Comparison of ENCODE assay signal across 9 mouse cellular contexts in the genomic region with DNA sequence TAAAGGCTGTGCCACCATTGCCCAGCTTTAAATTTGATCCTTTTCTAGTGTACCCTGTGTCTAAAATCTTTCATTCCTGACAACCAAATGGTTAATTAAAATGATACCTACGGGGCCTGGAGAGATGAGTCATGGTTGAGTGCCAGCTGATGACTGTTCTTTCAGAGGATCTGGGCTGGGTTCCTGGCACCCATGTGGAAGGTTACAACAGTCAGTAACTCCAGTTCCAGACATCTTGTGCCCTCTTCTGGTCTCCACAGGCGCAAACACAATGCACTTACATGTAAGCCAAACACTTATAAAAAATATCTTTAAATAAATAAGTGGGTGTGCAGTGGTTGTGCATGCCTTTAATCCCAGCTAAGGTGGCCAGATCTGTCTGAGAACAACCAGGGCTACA. TPM values are rescaled to one million over a fixed set of nuclear protein-coding genes. Genes with fewer than 3 reads are reported as not detected.
DNase-seq lines count a peak whose midpoint lies in the region; ATAC-seq and TF ChIP-seq lines count a peak whose summit lies in the region.
"Had no signal": no experiment of that assay in that cellular context is flagged by ENCODE, and none has a peak within 500 bp of the region (broad histone marks: within the 10 kb centered on the region; RNA-seq: fewer than 3 reads in every experiment).

No protein-coding gene starts in this region.

- H3K4me2 ChIP-seq in forebrain, embryonic 13.5 days, result peak overlapping the region; percentile 72
- H3K4me2 ChIP-seq in forebrain, embryonic 16.5 days (ENCODE audit: low read length), result no peak overlapping the region; the same call in 1 of the 2 replicates

- peaks cover 22% of the 10 kb centered on the region for H3K36me3 ChIP-seq in forebrain, embryonic 13.5 days (ENCODE audit: poor library complexity, severe bottlenecking)
- peaks cover 13% of the 10 kb centered on the region for H3K36me3 ChIP-seq in forebrain, embryonic 16.5 days (ENCODE audit: control insufficient read depth, insufficient read depth)

- peaks cover 19% of the 10 kb centered on the region for H3K4me1 ChIP-seq in forebrain, embryonic 13.5 days
- H3K4me1 ChIP-seq in forebrain, embryonic 16.5 days (replicated peaks; ENCODE audit: control insufficient read depth, insufficient read depth, low read length), result peaks cover 8% of the 10 kb centered on the region
- peaks cover 5% of the 10 kb centered on the region for H3K4me1 ChIP-seq in lung, adult 2 months (ENCODE audit: control insufficient read depth, insufficient read depth, low read length)

- no peak overlapping the region for H3K27ac ChIP-seq in forebrain, embryonic 13.5 days
- no peak overlapping the region for H3K27ac ChIP-seq in forebrain, embryonic 16.5 days (ENCODE audit: low read length)

- no peak overlapping the region for H3K9ac ChIP-seq in forebrain, embryonic 13.5 days
- no peak overlapping the region for H3K9ac ChIP-seq in forebrain, embryonic 16.5 days (replicated peaks; ENCODE audit: low read depth, low read length)

- no peaks in the 10 kb centered on the region for H3K27me3 ChIP-seq in forebrain, embryonic 13.5 days
- H3K27me3 ChIP-seq in forebrain, embryonic 16.5 days (replicated peaks; ENCODE audit: control insufficient read depth, insufficient read depth, low read length), result no peaks in the 10 kb centered on the region

- H3K4me3 ChIP-seq in forebrain, embryonic 13.5 days, result 0 out of 2 replicates have a peak overlapping the region, but pooled peaks have one; percentile 65
- H3K4me3 ChIP-seq in forebrain, embryonic 16.5 days (replicated peaks; ENCODE audit: low read length), result no peak overlapping the region
- no peak overlapping the region for H3K4me3 ChIP-seq in lung, adult 2 months (replicated peaks; ENCODE audit: extremely low read depth, low read depth, low read length)

- ATAC-seq in forebrain, embryonic 13.5 days, result no peak
- ATAC-seq in forebrain, embryonic 16.5 days, result no peak

- DNase-seq in lung, postnatal 25 days (ENCODE audit: low spot score), result peak; percentile 3
- no peak for DNase-seq in lung, adult 2 months
- DNase-seq in cerebellum, postnatal 10 days, result peak; percentile 21 to 27
- DNase-seq in lung, postnatal 36 days, result peak; percentile 16
- no peak for DNase-seq in adrenal gland, adult 2 months
- no peak for DNase-seq in ovary, adult 18-20 months (ENCODE audit: low spot score)

- no peak for TF ChIP-seq CTCF in lung, adult 2 months (IDR thresholded peaks at IDR 0.05; ENCODE audit: insufficient read depth, low read length)

- WGBS in forebrain, embryonic 13.5 days, result 81% methylated on average over 2 of the region's 2 CpGs
- WGBS in forebrain, embryonic 16.5 days, result 83% methylated on average over 2 of the region's 2 CpGs
- 59% methylated on average over 2 of the region's 2 CpGs for WGBS in lung, adult 2 months

- no peaks in the 10 kb centered on the region for H3K9me3 ChIP-seq in forebrain, embryonic 13.5 days (replicated peaks)
- no peaks in the 10 kb centered on the region for H3K9me3 ChIP-seq in forebrain, embryonic 16.5 days (ENCODE audit: control insufficient read depth, low read length)

- TF ChIP-seq POLR2A in lung, adult 2 months (IDR thresholded peaks at IDR 0.05; ENCODE audit: borderline replicate concordance, extremely low read depth, low read depth, low read length), result no peak

RNA-seq across cellular contexts. Expression of a gene that starts 1.0 kb away (rescaled TPM):
- polyA plus RNA-seq in forebrain, embryonic 13.5 days (2015; fragmentation: Nextera tagmentation; extraction: Ambion mirVana), result 45.4 and 46.2 TPM in 2 replicates
- 63.0 and 63.7 TPM in 2 replicates for polyA plus RNA-seq in forebrain, embryonic 16.5 days (2015; fragmentation: Nextera tagmentation; extraction: Ambion mirVana)
- 11.2 and 15.5 TPM in 2 replicates for polyA plus RNA-seq in lung, adult 2 months (2012; rRNA removed)
- 10 to 100 TPM; 28.6 to 30.0 TPM for total RNA-seq in adrenal gland, adult 2 months (2021)
- 13.9 and 18.2 TPM in 2 replicates for polyA plus RNA-seq in adrenal gland, adult 2 months (2012; rRNA removed)

RNA-seq across cellular contexts. Expression of a gene that starts 38.2 kb away (rescaled TPM):
- polyA plus RNA-seq in forebrain, embryonic 13.5 days (2015; fragmentation: Nextera tagmentation; extraction: Ambion mirVana), result 34.5 and 37.0 TPM in 2 replicates
- 42.5 and 44.6 TPM in 2 replicates for polyA plus RNA-seq in forebrain, embryonic 16.5 days (2015; fragmentation: Nextera tagmentation; extraction: Ambion mirVana)
- polyA plus RNA-seq in lung, adult 2 months (2012; rRNA removed), result 5.4 and 8.5 TPM in 2 replicates
- 10 to 100 TPM; 17.0 to 20.9 TPM for total RNA-seq in adrenal gland, adult 2 months (2021)
- 3.6 and 4.7 TPM in 2 replicates for polyA plus RNA-seq in adrenal gland, adult 2 months (2012; rRNA removed)

RNA-seq across cellular contexts. Expression of a gene that starts 56.0 kb away (rescaled TPM):
- not detected in 2 replicates for polyA plus RNA-seq in forebrain, embryonic 13.5 days (2015; fragmentation: Nextera tagmentation; extraction: Ambion mirVana)
- not detected in 2 replicates for polyA plus RNA-seq in forebrain, embryonic 16.5 days (2015; fragmentation: Nextera tagmentation; extraction: Ambion mirVana)
- not detected in 2 replicates for polyA plus RNA-seq in lung, adult 2 months (2012; rRNA removed)
- total RNA-seq in adrenal gland, adult 2 months (2021), result not detected
- polyA plus RNA-seq in adrenal gland, adult 2 months (2012; rRNA removed), result not detected in 2 replicates
- polyA plus RNA-seq: kidney, embryonic 14.5 days had no signal

Comparison
In these comparisons a context has a peak if more than half of its experiments do, and no peak if none do; other contexts are left out.
1. DNase-seq: peak in lung, postnatal 25 days (single experiment), cerebellum, postnatal 10 days (2 of 2) and lung, postnatal 36 days (single experiment); none in lung, adult 2 months (single experiment), adrenal gland, adult 2 months (single experiment) and ovary, adult 18-20 months (single experiment).